Mouse (Mus musculus): ENCODE measurements around the gene Gm20479.

Gene Gm20479

GRCm38 (mm10) chr7:27309832-27310231 is 47.4 kb downstream of the Gm20479 start:
- no peak for DNase-seq

DNA sequence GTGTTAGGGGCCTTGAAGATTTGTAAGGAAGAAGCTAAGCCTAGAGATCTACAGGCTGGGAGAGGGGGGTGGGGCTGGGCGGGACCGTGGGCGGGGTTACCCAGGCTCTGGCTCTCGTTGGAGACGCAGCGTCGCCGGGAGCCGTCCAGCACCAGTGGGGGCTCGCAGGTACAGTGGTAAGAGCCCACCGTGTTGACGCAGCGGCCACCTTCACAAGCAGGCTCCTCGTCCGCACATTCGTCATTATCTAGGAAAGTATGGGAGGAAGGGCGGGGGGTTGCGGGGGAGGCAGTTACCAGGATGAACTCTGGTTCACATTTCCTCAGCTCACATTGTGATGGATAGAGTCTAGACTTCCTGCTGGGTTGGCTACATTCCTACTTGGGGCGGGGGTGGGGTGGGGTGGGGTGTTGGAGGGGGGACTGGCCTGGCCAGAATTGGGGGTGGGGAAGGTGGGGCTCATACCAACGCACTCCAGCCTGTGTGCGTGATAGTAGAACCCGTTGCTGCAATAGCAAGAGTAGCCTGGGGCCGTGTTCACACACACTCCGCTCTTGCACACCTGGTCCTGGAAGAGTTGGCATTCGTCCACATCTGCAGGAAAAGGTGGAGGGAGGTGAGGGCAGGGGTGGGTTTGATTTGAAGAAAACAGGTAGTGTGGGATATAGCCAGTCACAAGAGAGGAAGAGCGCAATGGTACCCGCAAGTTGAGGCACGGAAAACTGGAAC is 48.2 kb downstream of the Gm20479 start:
- no peak for DNase-seq

DNA sequence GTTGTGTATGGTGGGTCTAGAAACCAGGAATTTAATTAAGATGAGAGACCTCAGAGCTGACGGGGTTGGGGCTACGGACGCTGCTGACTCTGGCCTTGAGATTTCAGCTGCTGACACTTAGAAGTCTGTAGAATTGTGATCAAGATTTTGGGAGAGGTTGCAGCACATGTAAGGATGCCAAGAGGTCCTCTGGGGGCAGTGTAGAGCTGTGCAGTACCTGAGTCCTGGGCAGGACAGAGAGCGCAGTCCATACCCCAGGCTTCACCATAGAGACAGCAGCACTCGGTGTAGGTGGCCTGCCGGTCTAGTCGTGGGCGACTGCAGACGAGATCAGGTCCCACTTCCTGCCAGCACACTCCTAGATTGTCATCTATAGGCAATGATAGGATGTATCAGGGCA is 49.7 kb downstream of the Gm20479 start:
- no peak for DNase-seq

GRCm38 (mm10) chr7:27306161-27307160 is 50.8 kb downstream of the Gm20479 start:
- DNase-seq, result no peak

DNA sequence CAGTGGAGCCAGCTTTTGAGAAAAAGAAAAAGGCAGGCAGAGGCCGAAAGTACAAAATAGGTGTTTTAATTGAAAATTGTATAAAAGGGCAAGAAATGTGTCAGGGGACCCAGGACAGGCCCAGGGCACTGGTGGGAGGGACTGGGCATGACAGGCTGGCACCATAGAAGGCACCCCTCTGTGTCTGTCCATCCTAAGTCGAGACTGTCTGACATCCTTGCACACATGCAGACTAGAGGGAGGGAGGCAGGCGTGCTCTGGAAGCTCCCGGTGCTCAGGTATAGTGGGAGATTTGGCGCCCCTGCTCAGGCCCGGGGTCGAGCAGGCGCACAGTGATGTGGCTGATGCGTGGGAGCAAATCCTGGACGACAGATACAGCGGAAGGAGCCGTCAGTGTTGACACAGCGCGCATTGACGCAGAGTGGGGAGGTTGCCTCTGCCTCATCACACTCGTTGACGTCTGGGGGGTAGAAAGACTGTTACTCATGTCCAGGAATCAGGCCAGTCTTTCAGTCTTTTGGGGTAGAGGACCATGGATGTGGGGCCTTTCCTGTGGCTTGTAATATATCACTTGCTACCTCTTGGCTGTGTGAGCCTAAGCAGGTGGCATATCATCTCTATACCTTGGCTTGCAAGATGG is 52.0 kb downstream of the Gm20479 start:
- no peak for DNase-seq

All from cerebellum, adult 11 months (tissue).